Comparison of ENCODE assay signal across 8 mouse cellular contexts in genomic region chrX:135743056-135743355, GRCm38 (mm10). TPM values are rescaled to one million over a fixed set of nuclear protein-coding genes. Genes with fewer than 3 reads are reported as not detected.
DNase-seq lines count a peak whose midpoint lies in the region; ATAC-seq and TF ChIP-seq lines count a peak whose summit lies in the region.

No protein-coding gene starts in this region.

- H3K9ac ChIP-seq in hindbrain, embryonic 15.5 days: peak overlapping the region; percentile 64
- peak overlapping the region; percentile 75 for H3K9ac ChIP-seq in midbrain, embryonic 13.5 days (replicated peaks)

- H3K4me1 ChIP-seq in hindbrain, embryonic 15.5 days (replicated peaks): peaks cover 8% of the 10 kb centered on the region
- peaks cover 11% of the 10 kb centered on the region for H3K4me1 ChIP-seq in midbrain, embryonic 13.5 days (replicated peaks)

- H3K4me2 ChIP-seq in hindbrain, embryonic 15.5 days: peak overlapping the region; percentile 56
- H3K4me2 ChIP-seq in midbrain, embryonic 13.5 days (replicated peaks): peak overlapping the region; percentile 65

- H3K27ac ChIP-seq in layer of hippocampus, adult 2 months: peak overlapping the region; percentile 95
- H3K27ac ChIP-seq in hindbrain, embryonic 15.5 days (replicated peaks): peak overlapping the region; percentile 92
- H3K27ac ChIP-seq in midbrain, embryonic 13.5 days: peak overlapping the region; percentile 91

- TF ChIP-seq CTCF in layer of hippocampus, adult 2 months (conservative IDR thresholded peaks at IDR 0.05): peak; percentile 43

- WGBS in hindbrain, embryonic 15.5 days: 22% methylated on average over 7 of the region's 7 CpGs
- 28% methylated on average over 7 of the region's 7 CpGs for WGBS in midbrain, embryonic 13.5 days

- H3K36me3 ChIP-seq in hindbrain, embryonic 15.5 days: no peaks in the 10 kb centered on the region
- peaks cover 8% of the 10 kb centered on the region; the same call in 1 of the 2 replicates for H3K36me3 ChIP-seq in midbrain, embryonic 13.5 days

- DNase-seq in layer of hippocampus, adult 2 months (ENCODE audit: low spot score in 2 of 2): peak in 1 of 2 experiments; percentile 4
- no peak for DNase-seq in layer of hippocampus, postnatal 10 days (ENCODE audit: low spot score in 2 of 2)
- peak; percentile 9 for DNase-seq in c-Kit-positive CD71-positive TER-119-positive erythroid progenitor cells, embryonic 14.5 days (ENCODE audit: low spot score)
- no peak for DNase-seq in thymus, postnatal 0 days (ENCODE audit: low spot score)
- no peak for DNase-seq in urinary bladder, postnatal 10 days (ENCODE audit: low spot score)
- no peak for DNase-seq in cerebellum, adult 11 months

- peak; percentile 31; the same call in 1 of the 2 replicates for ATAC-seq in hindbrain, embryonic 15.5 days (ENCODE audit: low FRiP score, low read depth)
- ATAC-seq in midbrain, embryonic 13.5 days: peak; percentile 46

- H3K9me3 ChIP-seq in hindbrain, embryonic 15.5 days: no peaks in the 10 kb centered on the region
- no peaks in the 10 kb centered on the region for H3K9me3 ChIP-seq in midbrain, embryonic 13.5 days

- 0 out of 2 replicates have a peak, but pooled peaks cover under 1% of the 10 kb centered on the region for H3K27me3 ChIP-seq in hindbrain, embryonic 15.5 days
- H3K27me3 ChIP-seq in midbrain, embryonic 13.5 days: peaks cover 2% of the 10 kb centered on the region; the same call in 1 of the 2 replicates

- H3K4me3 ChIP-seq in layer of hippocampus, adult 2 months: peak overlapping the region; percentile 79
- H3K4me3 ChIP-seq in hindbrain, embryonic 15.5 days: peak overlapping the region; percentile 64
- peak overlapping the region; percentile 62 for H3K4me3 ChIP-seq in midbrain, embryonic 13.5 days (replicated peaks)

RNA-seq across cellular contexts. Expression of gene Armcx5, which starts 0.5 kb away (rescaled TPM):
- 10 to 100 TPM; 27.0 to 30.7 TPM for total RNA-seq in layer of hippocampus, adult 2 months (2021)
- 10 to 100 TPM; 29.8 to 32.9 TPM for total RNA-seq in layer of hippocampus, postnatal 10 days (2021)
- 11.2 and 12.4 TPM in 2 replicates for polyA plus RNA-seq in hindbrain, embryonic 15.5 days (2015; fragmentation: Nextera tagmentation; extraction: Ambion mirVana)
- polyA plus RNA-seq in midbrain, embryonic 13.5 days (2015; fragmentation: Nextera tagmentation; extraction: Ambion mirVana): 11.7 and 13.5 TPM in 2 replicates
- 9.5 and 12.2 TPM in 2 replicates for polyA plus RNA-seq in thymus, postnatal 0 days (2015; fragmentation: Nextera tagmentation; extraction: Ambion mirVana)

RNA-seq across cellular contexts. Expression of gene Gprasp1, which starts 0.5 kb away (rescaled TPM):
- total RNA-seq in layer of hippocampus, adult 2 months (2021): 100 to 1,000 TPM; 310 to 332 TPM
- 100 to 1,000 TPM; 326 to 346 TPM for total RNA-seq in layer of hippocampus, postnatal 10 days (2021)
- 224 and 227 TPM in 2 replicates for polyA plus RNA-seq in hindbrain, embryonic 15.5 days (2015; fragmentation: Nextera tagmentation; extraction: Ambion mirVana)
- polyA plus RNA-seq in midbrain, embryonic 13.5 days (2015; fragmentation: Nextera tagmentation; extraction: Ambion mirVana): 163 and 181 TPM in 2 replicates
- polyA plus RNA-seq in thymus, postnatal 0 days (2015; fragmentation: Nextera tagmentation; extraction: Ambion mirVana): 18.9 and 20.8 TPM in 2 replicates

RNA-seq across cellular contexts. Expression of gene Tmsb15a, which starts 17.9 kb away (rescaled TPM):
- total RNA-seq in layer of hippocampus, adult 2 months (2021): not detected
- total RNA-seq in layer of hippocampus, postnatal 10 days (2021): not detected
- not detected in 2 replicates for polyA plus RNA-seq in hindbrain, embryonic 15.5 days (2015; fragmentation: Nextera tagmentation; extraction: Ambion mirVana)
- polyA plus RNA-seq in midbrain, embryonic 13.5 days (2015; fragmentation: Nextera tagmentation; extraction: Ambion mirVana): not detected in 2 replicates
- polyA plus RNA-seq in thymus, postnatal 0 days (2015; fragmentation: Nextera tagmentation; extraction: Ambion mirVana): 0.82 and 1.3 TPM in 2 replicates

RNA-seq across cellular contexts. Expression of gene Tcp11x2, which starts 49.4 kb away (rescaled TPM):
- total RNA-seq in layer of hippocampus, adult 2 months (2021): not detected
- total RNA-seq in layer of hippocampus, postnatal 10 days (2021): not detected
- not detected in 2 replicates for polyA plus RNA-seq in hindbrain, embryonic 15.5 days (2015; fragmentation: Nextera tagmentation; extraction: Ambion mirVana)
- polyA plus RNA-seq in midbrain, embryonic 13.5 days (2015; fragmentation: Nextera tagmentation; extraction: Ambion mirVana): not detected in 2 replicates
- polyA plus RNA-seq in thymus, postnatal 0 days (2015; fragmentation: Nextera tagmentation; extraction: Ambion mirVana): 0.06 TPM in 1 of 2 replicates, not detected in the other

RNA-seq across cellular contexts. Expression of gene Bhlhb9, which starts 54.4 kb away (rescaled TPM):
- total RNA-seq in layer of hippocampus, adult 2 months (2021): 10 to 100 TPM; 69.0 to 72.4 TPM
- 10 to 100 TPM; 78.0 to 78.1 TPM for total RNA-seq in layer of hippocampus, postnatal 10 days (2021)
- 114 and 115 TPM in 2 replicates for polyA plus RNA-seq in hindbrain, embryonic 15.5 days (2015; fragmentation: Nextera tagmentation; extraction: Ambion mirVana)
- polyA plus RNA-seq in midbrain, embryonic 13.5 days (2015; fragmentation: Nextera tagmentation; extraction: Ambion mirVana): 111 and 116 TPM in 2 replicates
- 55.0 and 55.1 TPM in 2 replicates for polyA plus RNA-seq in thymus, postnatal 0 days (2015; fragmentation: Nextera tagmentation; extraction: Ambion mirVana)
